Mouse (Mus musculus): ENCODE results near the gene Clic1.

Clic1 gene

GRCm38 (mm10) chr17:35092403-35093198 is 42.8 kb downstream of the Clic1 start:
- DNase-seq (ENCODE audit: low spot score in 2 of 2), result no peak

- DNase-seq (ENCODE audit: low spot score in 2 of 2), result no peak
Observed at GRCm38 (mm10) chr17:35094475-35095365, 45.0 kb downstream of the Clic1 start.

- DNase-seq (ENCODE audit: low spot score in 2 of 2), result no peak
Observed at GRCm38 (mm10) chr17:35096597-35096996, 46.8 kb downstream of the Clic1 start.

- no peak for DNase-seq (ENCODE audit: low spot score in 2 of 2)
Observed at GRCm38 (mm10) chr17:35097164-35097655, 47.4 kb downstream of the Clic1 start.

- DNase-seq (ENCODE audit: low spot score in 2 of 2), result no peak
Observed at GRCm38 (mm10) chr17:35100196-35100765, 50.5 kb downstream of the Clic1 start.

GRCm38 (mm10) chr17:35101161-35101560 is 51.4 kb downstream of the Clic1 start:
- no peak for DNase-seq (ENCODE audit: low spot score in 2 of 2)

- DNase-seq (ENCODE audit: low spot score in 2 of 2), result no peak
Observed at GRCm38 (mm10) chr17:35102299-35102698, 52.5 kb downstream of the Clic1 start.

- no peak for DNase-seq (ENCODE audit: low spot score in 2 of 2)
Observed at GRCm38 (mm10) chr17:35103221-35103690, 53.5 kb downstream of the Clic1 start.

GRCm38 (mm10) chr17:35104079-35104478 is 54.3 kb downstream of the Clic1 start:
- no peak for DNase-seq (ENCODE audit: low spot score in 2 of 2)

- no peak for DNase-seq (ENCODE audit: low spot score in 2 of 2)
Observed at GRCm38 (mm10) chr17:35104754-35105153, 55.0 kb downstream of the Clic1 start.

GRCm38 (mm10) chr17:35105740-35106389 is 56.1 kb downstream of the Clic1 start:
- peak in 1 of 2 experiments; percentile 37 for DNase-seq (ENCODE audit: low spot score in 2 of 2)

GRCm38 (mm10) chr17:35106522-35106921 is 56.8 kb downstream of the Clic1 start:
- no peak for DNase-seq (ENCODE audit: low spot score in 2 of 2)

GRCm38 (mm10) chr17:35108097-35108496 is 58.3 kb downstream of the Clic1 start, which contains the start of gene Ly6g5c:
Gene Ly6g5c (plus strand): TSS chr17:35108279.
- DNase-seq (ENCODE audit: low spot score in 2 of 2), result no peak

All from frontal cortex, postnatal 10 days (tissue).